Mouse (Mus musculus) ES-E14 (cell line): Measurements from ENCODE around the gene Slit3.

Experiments used
- CHD2 ChIP-seq: IDR thresholded peaks from 2 replicates; pipeline ENCODE4 v1.6.1; 2014; ENCODE audit warnings: mild to moderate bottlenecking, low read depth, low read length, inconsistent platforms
- HCFC1 ChIP-seq: IDR thresholded peaks from 2 replicates; pipeline ENCODE4 v1.6.1; 2012; ENCODE audit warnings: low read length, inconsistent platforms, borderline replicate concordance; ENCODE audit not compliant: insufficient read depth
- MAFK ChIP-seq: IDR thresholded peaks from 2 replicates; pipeline ENCODE4 v1.6.1; 2014; ENCODE audit warnings: mild to moderate bottlenecking, low read depth, low read length, inconsistent platforms; ENCODE audit not compliant: insufficient read depth
- ZC3H11A ChIP-seq: IDR thresholded peaks from 2 replicates; pipeline ENCODE4 v1.6.1; 2012; ENCODE audit warnings: low read depth, mild to moderate bottlenecking, inconsistent platforms, low read length, borderline replicate concordance
- ZNF384 ChIP-seq: IDR thresholded peaks from 2 replicates; pipeline ENCODE4 v1.6.1; 2012; ENCODE audit warnings: low read depth, low read length, inconsistent platforms

- TF ChIP-seq CHD2 (no peak), HCFC1 (no peak), MAFK (no peak), ZNF384 (no peak), ZC3H11A (no peak)
These were observed 466.3 kb downstream of the Slit3 start for GRCm38 (mm10) chr11:35587174-35587959.
